Mouse (Mus musculus) G1E (cell line): ENCODE results near the gene Mrps25.

Experiments
- CTCF ChIP-seq: IDR thresholded peaks from 2 replicates; pipeline ENCODE4 v1.5.1; 2012; ENCODE audit warnings: low read depth, low read length, inconsistent platforms, mixed read lengths
- TAL1 ChIP-seq: conservative IDR thresholded peaks from 2 replicates; pipeline ENCODE4 v1.6.1; 2012; ENCODE audit warnings: low read depth, low read length, inconsistent platforms, mixed read lengths

GRCm38 (mm10) chr6:92124547-92124946, 59.3 kb downstream of the Mrps25 start:
- no peak for TF ChIP-seq TAL1
- TF ChIP-seq CTCF, result no peak
